9 mouse cellular contexts compared by ENCODE assay signal in genomic region chr9:81626899-81627606, GRCm38 (mm10). TPM values are rescaled to one million over a fixed set of nuclear protein-coding genes. Genes with fewer than 3 reads are reported as not detected.
A peak's percentile ranks its signal among the peaks of the same experiment; 100 is the strongest.
DNase-seq lines count a peak whose midpoint lies in the region; ATAC-seq lines count a peak whose summit lies in the region.
"Had no signal": no experiment of that assay in that cellular context is flagged by ENCODE, and none has a peak within 500 bp of the region (broad histone marks: within the 10 kb centered on the region; RNA-seq: fewer than 3 reads in every experiment).

No protein-coding gene starts in this region.

- peaks cover 27% of the 10 kb centered on the region for H3K27me3 ChIP-seq in limb, embryonic 10.5 days (ENCODE audit: low read depth, poor library complexity, severe bottlenecking)
- H3K27me3 ChIP-seq in midbrain, embryonic 16.5 days (ENCODE audit: control insufficient read depth, insufficient read depth, low read depth, low read length): peaks cover 3% of the 10 kb centered on the region

- no peak overlapping the region for H3K27ac ChIP-seq in limb, embryonic 10.5 days
- no peak overlapping the region for H3K27ac ChIP-seq in midbrain, embryonic 16.5 days (ENCODE audit: low read length)
- H3K27ac ChIP-seq: embryonic facial prominence, embryonic 12.5 days had no signal

- H3K4me3 ChIP-seq in limb, embryonic 10.5 days: no peak overlapping the region
- H3K4me3 ChIP-seq in midbrain, embryonic 16.5 days (ENCODE audit: low read depth, low read length): no peak overlapping the region
- H3K4me3 ChIP-seq: embryonic facial prominence, embryonic 12.5 days had no signal

- no peaks in the 10 kb centered on the region for H3K36me3 ChIP-seq in limb, embryonic 10.5 days
- no peaks in the 10 kb centered on the region for H3K36me3 ChIP-seq in midbrain, embryonic 16.5 days (ENCODE audit: control insufficient read depth, insufficient read depth, low read length)
- H3K36me3 ChIP-seq: embryonic facial prominence, embryonic 12.5 days had no signal

- H3K4me2 ChIP-seq in midbrain, embryonic 16.5 days (ENCODE audit: low read length): no peak overlapping the region
- H3K4me2 ChIP-seq: embryonic facial prominence, embryonic 12.5 days had no signal

- H3K4me1 ChIP-seq in limb, embryonic 10.5 days: peaks cover 6% of the 10 kb centered on the region
- peaks cover 2% of the 10 kb centered on the region; the same call in 1 of the 2 replicates for H3K4me1 ChIP-seq in midbrain, embryonic 16.5 days (ENCODE audit: control insufficient read depth, insufficient read depth, low read length)

- 32% methylated on average over 9 of the region's 9 CpGs for WGBS in limb, embryonic 10.5 days
- 34% methylated on average over 9 of the region's 9 CpGs for WGBS in midbrain, embryonic 16.5 days

- DNase-seq in urinary bladder, postnatal 14 days (ENCODE audit: low spot score): peak; percentile 64
- DNase-seq in urinary bladder, adult 2 months (ENCODE audit: low spot score): no peak
- DNase-seq in cerebellum, adult 9-10 months: peak; percentile 20
- peak; percentile 70 to 79 for DNase-seq in frontal cortex, postnatal 10 days (ENCODE audit: low spot score in 2 of 2)
- DNase-seq in kidney, adult 8-10 months: peak; percentile 38 to 69
- DNase-seq in limb, embryonic 10.5 days (ENCODE audit: low spot score): peak; percentile 84
- DNase-seq in telencephalon, adult 2 months (ENCODE audit: low read depth, low spot score): peak; percentile 79

- H3K9me3 ChIP-seq in limb, embryonic 10.5 days (replicated peaks): no peaks in the 10 kb centered on the region
- no peaks in the 10 kb centered on the region for H3K9me3 ChIP-seq in midbrain, embryonic 16.5 days (replicated peaks; ENCODE audit: control insufficient read depth, low read length, poor library complexity, severe bottlenecking)
- H3K9me3 ChIP-seq: embryonic facial prominence, embryonic 12.5 days had no signal

- peak; percentile 83 for ATAC-seq in midbrain, embryonic 16.5 days

- no peak overlapping the region for H3K9ac ChIP-seq in midbrain, embryonic 16.5 days (ENCODE audit: low read depth, low read length)
- H3K9ac ChIP-seq: embryonic facial prominence, embryonic 12.5 days had no signal

RNA-seq across cellular contexts. Expression of gene Htr1b, which starts 6.6 kb away (rescaled TPM):
- polyA plus RNA-seq in urinary bladder, adult 2 months (2012; rRNA removed): 0.97 and 1.3 TPM in 2 replicates
- polyA plus RNA-seq in limb, embryonic 10.5 days (2016; fragmentation: Nextera tagmentation; extraction: Ambion mirVana): 0.05 TPM in 1 of 2 replicates, not detected in the other
- 5.4 and 7.0 TPM in 2 replicates for polyA plus RNA-seq in midbrain, embryonic 16.5 days (2015; fragmentation: Nextera tagmentation; extraction: Ambion mirVana)
